Mouse (Mus musculus): ENCODE measurements around the gene Nfkb1.

The Nfkb1 gene

GRCm38 (mm10) chr3:135586471-135586880 lies 104.9 kb downstream of the Nfkb1 start:
- peak; percentile 6 for DNase-seq (ENCODE audit: low read depth, low spot score)

GRCm38 (mm10) chr3:135586060-135586459 lies 105.3 kb downstream of the Nfkb1 start:
- DNase-seq (ENCODE audit: low read depth, low spot score), result no peak

DNA sequence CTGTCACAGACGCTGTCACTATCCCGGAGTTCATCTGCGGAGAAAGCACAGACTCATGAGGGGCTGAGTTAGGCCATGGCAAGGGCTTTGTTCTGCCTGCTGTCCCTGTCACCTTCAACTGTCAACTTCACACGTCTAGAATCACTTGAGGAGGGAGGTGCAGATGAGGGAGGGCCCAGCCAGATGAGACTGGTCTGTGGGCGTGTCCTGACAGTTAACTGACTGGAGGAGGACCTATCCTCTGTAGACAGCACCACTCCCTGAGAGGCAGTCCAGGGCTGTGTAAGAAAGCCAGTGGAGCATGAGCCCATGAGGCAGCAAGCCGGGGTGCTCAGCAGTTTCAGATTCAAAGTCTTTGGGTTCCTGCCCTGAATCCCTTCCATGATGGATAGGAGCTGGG lies 105.9 kb downstream of the Nfkb1 start:
- DNase-seq (ENCODE audit: low read depth, low spot score), result peak; percentile 7

DNA sequence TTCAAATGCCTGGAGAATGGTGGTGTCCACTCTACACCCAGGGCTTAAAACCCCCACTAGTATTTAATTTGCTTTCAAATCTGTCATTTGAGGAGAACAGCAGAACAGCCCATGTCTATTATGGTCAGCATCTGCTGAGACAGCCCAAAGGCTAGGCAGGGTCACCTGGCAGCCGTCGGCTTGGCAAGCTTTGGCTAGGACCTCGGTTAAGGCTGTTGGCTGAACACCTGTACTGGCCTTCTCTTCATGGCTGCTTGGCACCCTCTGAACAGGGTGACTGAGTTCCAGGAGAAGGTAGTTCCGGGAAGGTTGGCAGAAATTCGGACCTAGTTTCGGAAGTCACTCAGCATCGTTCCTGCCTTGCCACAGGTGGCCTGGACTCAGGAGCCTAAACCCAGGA lies 109.1 kb downstream of the Nfkb1 start:
- no peak for DNase-seq (ENCODE audit: low read depth, low spot score)

- peak; percentile 49 for DNase-seq (ENCODE audit: low read depth, low spot score)
Observed at GRCm38 (mm10) chr3:135581606-135582117, 109.7 kb downstream of the Nfkb1 start.

DNA sequence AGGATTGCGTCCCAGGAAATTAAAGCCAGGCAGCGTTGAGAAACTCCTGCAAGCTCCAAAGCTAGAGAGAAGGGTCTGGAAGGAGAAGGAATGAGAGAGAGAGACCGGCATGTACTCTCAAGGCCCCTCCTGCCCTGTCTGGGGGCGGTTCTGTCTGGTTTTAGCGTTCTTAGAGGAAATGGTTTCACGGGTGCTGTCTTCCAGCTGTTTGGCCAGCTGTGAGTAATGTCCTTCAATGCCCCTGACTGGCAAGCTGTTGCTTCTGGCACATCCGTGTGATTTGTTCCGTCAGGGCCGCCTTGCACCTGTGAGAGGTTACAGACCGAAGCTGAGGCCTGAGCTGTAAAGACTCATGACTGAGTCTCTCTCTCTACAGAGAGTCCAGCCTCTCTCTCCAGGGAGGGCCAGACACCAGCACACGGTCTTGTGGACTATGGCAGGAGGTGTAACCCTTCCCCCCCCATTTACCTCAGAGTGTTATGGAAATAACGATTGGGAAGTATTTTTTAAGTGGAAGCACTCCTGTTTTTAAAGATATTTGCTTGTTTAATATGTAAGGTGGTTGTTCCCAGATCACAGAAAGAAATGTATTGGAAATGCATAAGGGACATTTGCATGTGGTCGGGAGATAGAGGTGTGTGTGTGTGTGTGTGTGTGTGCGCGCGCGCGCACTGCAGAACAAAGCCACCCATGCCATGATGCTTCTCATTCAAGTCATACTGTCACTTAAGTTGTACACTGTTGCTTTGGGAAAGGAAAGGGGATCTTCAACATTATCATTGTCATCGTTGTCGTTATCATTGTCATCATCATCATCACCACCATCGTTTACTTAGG lies 110.7 kb downstream of the Nfkb1 start:
- no peak for DNase-seq (ENCODE audit: low read depth, low spot score)

GRCm38 (mm10) chr3:135579179-135579578 lies 112.2 kb downstream of the Nfkb1 start:
- peak; percentile 41 for DNase-seq (ENCODE audit: low read depth, low spot score)

GRCm38 (mm10) chr3:135578588-135579140 lies 112.7 kb downstream of the Nfkb1 start:
- no peak for DNase-seq (ENCODE audit: low read depth, low spot score)

GRCm38 (mm10) chr3:135575126-135575525 lies 116.2 kb downstream of the Nfkb1 start:
- no peak for DNase-seq (ENCODE audit: low read depth, low spot score)

GRCm38 (mm10) chr3:135573051-135573450 lies 118.3 kb downstream of the Nfkb1 start:
- DNase-seq (ENCODE audit: low read depth, low spot score), result no peak

DNA sequence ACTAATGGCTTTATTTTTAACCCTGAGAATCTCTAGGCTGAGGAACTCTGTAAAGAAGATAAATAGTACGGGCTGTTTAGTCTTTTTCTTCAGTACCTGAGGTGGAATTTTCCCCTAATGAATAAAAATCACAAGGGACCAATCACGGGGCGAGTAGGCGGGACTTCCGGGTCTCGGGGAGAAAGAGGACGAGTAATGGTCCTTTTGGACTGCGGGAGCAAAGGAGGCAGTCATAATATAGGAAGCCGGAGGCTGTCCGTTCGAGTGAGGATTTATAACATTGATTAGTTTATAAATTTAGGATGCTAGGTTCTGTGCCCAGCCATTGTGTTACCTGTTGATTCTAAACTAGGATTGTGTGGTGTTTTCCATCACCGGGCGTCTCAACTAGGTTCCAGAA lies 119.8 kb downstream of the Nfkb1 start:
- no peak for DNase-seq (ENCODE audit: low read depth, low spot score)

DNA sequence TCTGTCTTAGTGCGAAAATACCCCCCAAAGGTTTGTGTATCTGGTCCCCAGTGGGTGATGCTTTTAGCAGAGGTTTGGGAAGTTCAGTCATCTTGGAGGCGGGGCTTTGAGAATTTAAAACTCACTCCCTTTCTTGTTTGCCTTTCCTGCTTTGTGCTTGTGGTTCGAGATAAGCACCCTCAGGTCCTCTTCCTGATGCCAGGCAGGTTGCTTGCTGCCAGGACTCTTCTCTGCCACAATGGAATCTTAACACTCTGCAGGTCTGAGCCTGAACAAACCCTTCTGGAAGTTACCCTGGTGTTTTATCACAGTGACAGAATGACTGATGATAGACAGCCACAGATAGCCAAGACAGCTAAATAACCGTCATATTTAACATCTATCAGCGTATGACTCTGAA lies 122.7 kb downstream of the Nfkb1 start:
- DNase-seq (ENCODE audit: low read depth, low spot score), result no peak

- DNase-seq (ENCODE audit: low read depth, low spot score), result no peak
Observed at GRCm38 (mm10) chr3:135567888-135568287, 123.5 kb downstream of the Nfkb1 start.

GRCm38 (mm10) chr3:135565306-135565705 lies 126.0 kb downstream of the Nfkb1 start:
- DNase-seq (ENCODE audit: low read depth, low spot score), result no peak

- DNase-seq (ENCODE audit: low read depth, low spot score), result no peak
Observed at GRCm38 (mm10) chr3:135564706-135565105, 126.6 kb downstream of the Nfkb1 start.

DNA sequence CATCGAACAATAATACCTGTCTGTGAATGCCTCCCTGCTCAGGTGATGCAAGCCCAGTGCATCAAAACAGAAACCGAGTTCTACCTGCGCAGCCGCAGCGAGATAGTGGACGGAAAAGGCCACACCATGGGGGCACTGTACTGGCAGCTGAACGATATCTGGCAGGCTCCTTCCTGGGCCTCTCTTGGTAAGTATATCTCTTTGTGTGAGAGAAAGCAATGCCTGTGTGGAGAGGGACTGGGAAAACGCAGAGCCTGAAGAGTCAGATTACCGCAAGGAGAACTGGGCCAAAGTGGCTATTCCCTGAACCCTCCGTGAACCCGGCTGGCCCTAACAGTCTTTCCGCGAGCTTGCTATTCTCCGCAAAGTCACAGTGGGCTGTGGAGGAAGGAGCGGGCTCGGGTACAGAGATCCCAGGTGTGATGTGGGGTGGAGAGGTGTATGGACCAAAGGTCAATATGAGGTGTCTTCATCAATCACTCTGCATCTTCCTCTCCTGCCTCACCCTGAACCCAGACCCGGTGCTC lies 128.1 kb downstream of the Nfkb1 start:
- DNase-seq (ENCODE audit: low read depth, low spot score), result no peak

GRCm38 (mm10) chr3:135562036-135562435 lies 129.3 kb downstream of the Nfkb1 start:
- no peak for DNase-seq (ENCODE audit: low read depth, low spot score)

GRCm38 (mm10) chr3:135556851-135557662 lies 134.3 kb downstream of the Nfkb1 start:
- DNase-seq (ENCODE audit: low read depth, low spot score), result no peak

GRCm38 (mm10) chr3:135556052-135556587 lies 135.2 kb downstream of the Nfkb1 start:
- DNase-seq (ENCODE audit: low read depth, low spot score), result peak; percentile 37

GRCm38 (mm10) chr3:135555192-135555591 lies 136.2 kb downstream of the Nfkb1 start:
- DNase-seq (ENCODE audit: low read depth, low spot score), result no peak

- no peak for DNase-seq (ENCODE audit: low read depth, low spot score)
Observed at GRCm38 (mm10) chr3:135552874-135553273, 138.5 kb downstream of the Nfkb1 start.

GRCm38 (mm10) chr3:135547298-135547697 lies 144.0 kb downstream of the Nfkb1 start:
- DNase-seq (ENCODE audit: low read depth, low spot score), result no peak

All from CD4-positive, CD25-positive, alpha-beta regulatory T cell, adult 2 months (primary cell).